Mouse (Mus musculus): ENCODE data around the gene Cerk. TPM values are rescaled to one million over a fixed set of nuclear protein-coding genes. Genes with fewer than 3 reads are reported as not detected.
A peak's percentile ranks its signal among the peaks of the same experiment; 100 is the strongest.

Gene Cerk
- 20.8 and 21.3 TPM in 2 replicates for polyA plus RNA-seq (2014; fragmentation: Nextera tagmentation; extraction: Ambion mirVana)

DNA sequence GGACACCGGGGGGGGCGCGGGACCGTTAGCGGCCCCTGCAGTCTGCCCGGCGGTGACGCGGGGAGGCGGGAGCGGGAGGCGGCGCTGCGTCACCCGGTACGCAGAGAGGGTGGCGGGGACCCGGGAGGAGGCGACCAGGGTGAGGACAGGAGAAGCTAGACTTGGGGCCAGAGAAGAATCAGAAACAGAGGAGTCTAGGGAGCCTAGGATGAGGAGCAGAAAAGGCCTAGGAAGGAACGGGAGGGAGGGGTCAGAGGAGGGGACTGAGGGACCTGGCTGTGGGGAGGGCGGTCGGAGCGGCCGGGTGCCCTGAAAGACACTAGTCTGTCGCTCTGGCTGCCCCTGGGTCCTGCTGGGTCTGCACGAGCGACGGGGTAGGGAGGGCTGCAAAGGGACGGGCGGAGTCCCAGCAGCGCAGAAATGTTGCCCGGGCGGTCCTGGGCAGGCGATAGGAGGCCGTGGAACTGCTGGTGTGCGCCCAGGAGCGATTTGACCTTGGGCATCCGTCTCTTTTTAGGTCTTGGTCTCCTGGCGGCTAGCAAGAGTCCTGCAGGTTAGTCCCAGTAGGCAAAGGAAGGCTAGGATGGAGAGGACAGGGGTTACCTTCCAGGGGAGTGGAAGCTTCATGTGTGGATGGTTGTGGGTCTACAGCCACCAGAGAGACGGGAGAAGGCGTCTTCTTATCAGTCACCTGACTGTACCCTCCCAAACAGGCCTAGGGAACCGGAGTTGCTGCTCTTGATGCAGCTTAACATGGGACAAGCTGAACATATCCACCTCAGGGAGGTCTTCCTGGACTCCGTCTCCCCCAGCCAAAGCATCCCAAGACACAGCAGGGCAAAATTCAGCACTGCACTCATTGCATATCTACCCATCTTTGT, at the start of gene Cerk:
Gene Cerk, minus strand, starts transcription at position 453 of the 881 bp plus-strand sequence.
- H3K27ac ChIP-seq (ENCODE audit: low read depth, low read length) = peak within 1 kb of the TSS; percentile 84
- peak within 1 kb of the TSS; percentile 83 for H3K4me2 ChIP-seq (ENCODE audit: low read length)
- 4% methylated on average over 41 of the region's 43 CpGs for WGBS
- H3K9me3 ChIP-seq (replicated peaks; ENCODE audit: control insufficient read depth, low read length) = no peaks in the 10 kb centered on the region
- peak within 1 kb of the TSS; percentile 88 for H3K4me3 ChIP-seq (ENCODE audit: low read depth, low read length)
- H3K9ac ChIP-seq (ENCODE audit: low read length) = peak within 1 kb of the TSS; percentile 93
- H3K27me3 ChIP-seq (replicated peaks; ENCODE audit: control insufficient read depth, insufficient read depth, low read length) = no peaks in the 10 kb centered on the region
- H3K36me3 ChIP-seq (ENCODE audit: control insufficient read depth, insufficient read depth, low read length) = no peaks in the 10 kb centered on the region
- DNase-seq (ENCODE audit: low spot score) (peak; percentile 63), ATAC-seq (peak; percentile 77)
- H3K4me1 ChIP-seq (ENCODE audit: control insufficient read depth, insufficient read depth, low read length) = peaks cover 4% of the 10 kb centered on the region

DNA sequence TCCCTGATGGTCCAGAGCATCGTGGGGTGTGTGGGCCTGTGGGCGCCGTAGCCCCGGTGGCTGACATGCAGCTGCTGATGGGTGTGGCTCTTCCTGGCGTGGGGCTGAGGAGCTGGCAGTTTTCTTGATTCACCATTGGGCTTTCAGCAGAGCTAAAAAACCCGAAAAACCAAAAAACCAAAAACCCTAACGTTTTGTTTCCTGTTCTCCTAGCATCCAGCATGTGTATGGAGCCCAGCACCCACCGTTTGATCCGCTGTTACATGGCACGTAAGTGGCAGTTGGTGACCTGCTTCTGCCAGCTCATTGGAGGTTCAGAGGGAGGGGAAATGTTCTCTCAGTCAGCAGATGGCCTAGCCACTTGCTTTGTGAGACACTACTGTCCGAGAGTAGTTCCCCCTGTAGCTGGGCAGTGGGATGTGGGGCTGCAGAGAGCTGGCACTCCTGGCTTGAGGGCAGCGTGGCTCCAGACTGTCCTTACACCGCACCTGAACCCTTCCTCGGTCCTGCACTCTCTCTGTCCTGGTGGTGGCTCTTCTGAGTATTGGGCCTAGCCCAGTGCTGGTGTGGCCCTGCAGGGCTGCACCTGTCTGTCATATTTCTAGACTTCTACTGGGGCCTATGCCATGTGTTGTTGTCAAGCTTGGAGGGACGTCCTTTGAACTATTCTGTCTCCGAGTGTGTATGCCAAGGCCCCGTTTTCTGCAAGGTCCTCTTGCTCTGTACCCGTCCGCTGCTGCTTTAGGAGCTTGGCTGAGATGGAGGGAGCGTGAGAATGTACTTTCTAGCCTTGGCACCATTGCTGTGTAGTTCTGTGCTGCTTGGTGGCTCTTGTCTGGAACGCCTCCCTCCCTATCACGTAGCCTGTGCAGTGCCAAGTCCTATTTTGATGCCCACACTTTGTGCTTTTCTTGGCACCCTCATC, 48.8 kb upstream of the Cerk start:
- no peaks in the 10 kb centered on the region for H3K36me3 ChIP-seq (ENCODE audit: control insufficient read depth, insufficient read depth, low read length)
- H3K27ac ChIP-seq (ENCODE audit: low read depth, low read length) = no peak overlapping the region
- H3K9ac ChIP-seq (ENCODE audit: low read length) = no peak overlapping the region
- no peak overlapping the region for H3K4me2 ChIP-seq (ENCODE audit: low read length)
- 83% methylated on average over 22 of the region's 22 CpGs for WGBS
- H3K4me3 ChIP-seq (ENCODE audit: low read depth, low read length) = no peak overlapping the region
- DNase-seq (ENCODE audit: low spot score) (no peak), ATAC-seq (no peak)
- H3K27me3 ChIP-seq (replicated peaks; ENCODE audit: control insufficient read depth, insufficient read depth, low read length) = no peaks in the 10 kb centered on the region
- 0 out of 2 replicates have a peak, but pooled peaks cover 4% of the 10 kb centered on the region for H3K4me1 ChIP-seq (ENCODE audit: control insufficient read depth, insufficient read depth, low read length)
- H3K9me3 ChIP-seq (replicated peaks; ENCODE audit: control insufficient read depth, low read length) = no peaks in the 10 kb centered on the region

- no peak overlapping the region for H3K9ac ChIP-seq (ENCODE audit: low read length)
- ATAC-seq (no peak), DNase-seq (ENCODE audit: low spot score) (no peak)
- H3K36me3 ChIP-seq (ENCODE audit: control insufficient read depth, insufficient read depth, low read length) = no peaks in the 10 kb centered on the region
- H3K4me3 ChIP-seq (ENCODE audit: low read depth, low read length) = no peak overlapping the region
- H3K27me3 ChIP-seq (replicated peaks; ENCODE audit: control insufficient read depth, insufficient read depth, low read length) = no peaks in the 10 kb centered on the region
- H3K4me1 ChIP-seq (ENCODE audit: control insufficient read depth, insufficient read depth, low read length) = 0 out of 2 replicates have a peak, but pooled peaks cover 4% of the 10 kb centered on the region
- H3K4me2 ChIP-seq (ENCODE audit: low read length) = no peak overlapping the region
- no peaks in the 10 kb centered on the region for H3K9me3 ChIP-seq (replicated peaks; ENCODE audit: control insufficient read depth, low read length)
- 92% methylated on average over 5 of the region's 5 CpGs for WGBS
- H3K27ac ChIP-seq (ENCODE audit: low read depth, low read length) = no peak overlapping the region
These were observed 48.1 kb upstream of the Cerk start for GRCm38 (mm10) chr15:86234001-86234400.

DNA sequence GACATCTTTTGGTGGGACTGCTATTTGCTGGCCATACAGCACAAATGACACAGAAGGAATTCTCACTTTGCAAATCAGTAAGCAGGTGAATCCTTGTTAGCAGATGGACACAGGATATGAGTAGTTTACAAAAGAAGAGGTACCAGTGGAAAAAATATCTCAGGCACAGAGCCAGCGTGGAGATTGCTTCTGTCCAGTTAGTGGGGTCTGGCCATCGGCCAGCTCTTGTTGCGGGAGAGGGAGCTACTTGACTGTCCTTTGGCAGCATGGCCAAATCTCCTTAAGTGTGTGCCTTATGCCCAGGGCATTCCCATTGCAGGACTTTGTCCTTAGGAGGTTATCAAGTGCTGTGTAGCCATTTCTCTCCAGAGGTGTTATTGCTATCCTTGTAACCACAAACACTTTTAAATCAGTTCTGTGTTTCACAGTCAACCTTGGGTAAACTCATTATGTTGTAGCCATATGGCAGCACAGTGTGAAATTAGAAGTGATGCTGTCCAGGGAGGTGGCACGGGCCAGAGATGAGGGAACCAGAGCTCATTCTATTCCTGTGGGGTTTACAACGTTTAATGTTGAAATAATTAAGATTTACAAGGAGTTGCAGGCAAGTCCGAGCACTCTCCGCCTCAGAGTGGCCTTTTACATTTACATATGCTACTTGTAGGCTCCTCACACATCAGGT, 46.0 kb upstream of the Cerk start:
- Histone ChIP-seq H3K9me3 (replicated peaks; ENCODE audit: control insufficient read depth, low read length) (no peaks in the 10 kb centered on the region), H3K36me3 (ENCODE audit: control insufficient read depth, insufficient read depth, low read length) (no peaks in the 10 kb centered on the region), H3K4me2 (ENCODE audit: low read length) (no peak overlapping the region), H3K9ac (ENCODE audit: low read length) (no peak overlapping the region), H3K4me1 (ENCODE audit: control insufficient read depth, insufficient read depth, low read length) (0 out of 2 replicates have a peak, but pooled peaks cover 4% of the 10 kb centered on the region), H3K4me3 (ENCODE audit: low read depth, low read length) (no peak overlapping the region), H3K27me3 (replicated peaks; ENCODE audit: control insufficient read depth, insufficient read depth, low read length) (no peaks in the 10 kb centered on the region), H3K27ac (ENCODE audit: low read depth, low read length) (no peak overlapping the region)
- ATAC-seq (no peak), DNase-seq (ENCODE audit: low spot score) (peak; percentile 17)
- WGBS = 65% methylated on average over 7 of the region's 7 CpGs

GRCm38 (mm10) chr15:86231170-86231569, 45.2 kb upstream of the Cerk start:
- DNase-seq (ENCODE audit: low spot score) (no peak), ATAC-seq (no peak)
- Histone ChIP-seq H3K9me3 (replicated peaks; ENCODE audit: control insufficient read depth, low read length) (no peaks in the 10 kb centered on the region), H3K4me2 (ENCODE audit: low read length) (no peak overlapping the region), H3K9ac (ENCODE audit: low read length) (no peak overlapping the region), H3K4me3 (ENCODE audit: low read depth, low read length) (no peak overlapping the region), H3K4me1 (ENCODE audit: control insufficient read depth, insufficient read depth, low read length) (0 out of 2 replicates have a peak, but pooled peaks cover 4% of the 10 kb centered on the region), H3K27ac (ENCODE audit: low read depth, low read length) (no peak overlapping the region), H3K27me3 (replicated peaks; ENCODE audit: control insufficient read depth, insufficient read depth, low read length) (no peaks in the 10 kb centered on the region), H3K36me3 (ENCODE audit: control insufficient read depth, insufficient read depth, low read length) (no peaks in the 10 kb centered on the region)
- 75% methylated on average over 1 of the region's 1 CpGs for WGBS

- no peak overlapping the region for H3K4me2 ChIP-seq (ENCODE audit: low read length)
- H3K4me1 ChIP-seq (ENCODE audit: control insufficient read depth, insufficient read depth, low read length) = 0 out of 2 replicates have a peak, but pooled peaks cover 4% of the 10 kb centered on the region
- DNase-seq (ENCODE audit: low spot score) (no peak), ATAC-seq (no peak)
- 84% methylated on average over 11 of the region's 11 CpGs for WGBS
- H3K27ac ChIP-seq (ENCODE audit: low read depth, low read length) = no peak overlapping the region
- no peak overlapping the region for H3K4me3 ChIP-seq (ENCODE audit: low read depth, low read length)
- no peaks in the 10 kb centered on the region for H3K27me3 ChIP-seq (replicated peaks; ENCODE audit: control insufficient read depth, insufficient read depth, low read length)
- no peaks in the 10 kb centered on the region for H3K36me3 ChIP-seq (ENCODE audit: control insufficient read depth, insufficient read depth, low read length)
- H3K9me3 ChIP-seq (replicated peaks; ENCODE audit: control insufficient read depth, low read length) = no peaks in the 10 kb centered on the region
- no peak overlapping the region for H3K9ac ChIP-seq (ENCODE audit: low read length)
These were observed 43.7 kb upstream of the Cerk start for GRCm38 (mm10) chr15:86229623-86230022.

- 86% methylated on average over 8 of the region's 8 CpGs for whole genome bisulfite sequencing
- Histone ChIP-seq H3K27me3 (replicated peaks; ENCODE audit: control insufficient read depth, insufficient read depth, low read length) (no peaks in the 10 kb centered on the region), H3K9me3 (replicated peaks; ENCODE audit: control insufficient read depth, low read length) (no peaks in the 10 kb centered on the region), H3K4me3 (ENCODE audit: low read depth, low read length) (no peak overlapping the region), H3K9ac (ENCODE audit: low read length) (no peak overlapping the region), H3K27ac (ENCODE audit: low read depth, low read length) (no peak overlapping the region), H3K4me2 (ENCODE audit: low read length) (no peak overlapping the region), H3K4me1 (ENCODE audit: control insufficient read depth, insufficient read depth, low read length) (0 out of 2 replicates have a peak, but pooled peaks cover 4% of the 10 kb centered on the region), H3K36me3 (ENCODE audit: control insufficient read depth, insufficient read depth, low read length) (no peaks in the 10 kb centered on the region)
- ATAC-seq (no peak), DNase-seq (ENCODE audit: low spot score) (no peak)
These were observed 43.1 kb upstream of the Cerk start for GRCm38 (mm10) chr15:86229088-86229487.

DNA sequence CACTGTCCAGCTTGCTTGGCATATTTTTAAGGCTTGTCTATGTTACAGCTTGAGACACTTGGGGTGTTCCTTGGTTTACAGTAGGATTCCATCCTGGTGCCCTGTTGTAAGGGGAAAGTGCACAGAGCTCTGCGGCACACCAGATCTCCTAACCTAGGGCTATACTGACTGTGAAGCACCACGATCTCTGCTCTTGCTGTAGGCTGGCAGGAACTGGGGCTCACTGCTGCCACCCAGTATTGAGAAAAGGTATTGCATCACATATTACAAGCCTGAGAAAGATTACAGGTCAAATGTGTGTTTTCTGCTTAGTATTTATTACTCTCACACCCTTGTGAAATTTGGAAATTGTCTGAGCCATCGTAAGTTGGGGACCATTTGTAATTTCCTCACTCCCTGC, 42.2 kb upstream of the Cerk start:
- WGBS = 31% methylated on average over 3 of the region's 3 CpGs
- Histone ChIP-seq H3K9me3 (replicated peaks; ENCODE audit: control insufficient read depth, low read length) (no peaks in the 10 kb centered on the region), H3K36me3 (ENCODE audit: control insufficient read depth, insufficient read depth, low read length) (no peaks in the 10 kb centered on the region), H3K9ac (ENCODE audit: low read length) (no peak overlapping the region), H3K4me2 (ENCODE audit: low read length) (no peak overlapping the region), H3K4me1 (ENCODE audit: control insufficient read depth, insufficient read depth, low read length) (0 out of 2 replicates have a peak, but pooled peaks cover 4% of the 10 kb centered on the region), H3K27ac (ENCODE audit: low read depth, low read length) (no peak overlapping the region), H3K27me3 (replicated peaks; ENCODE audit: control insufficient read depth, insufficient read depth, low read length) (no peaks in the 10 kb centered on the region), H3K4me3 (ENCODE audit: low read depth, low read length) (no peak overlapping the region)
- no peak for ATAC-seq
- DNase-seq (ENCODE audit: low spot score) = peak; percentile 55

Data from forebrain, embryonic 14.5 days (tissue).